Mouse (Mus musculus): ENCODE results near the gene Acap2.

DNA sequence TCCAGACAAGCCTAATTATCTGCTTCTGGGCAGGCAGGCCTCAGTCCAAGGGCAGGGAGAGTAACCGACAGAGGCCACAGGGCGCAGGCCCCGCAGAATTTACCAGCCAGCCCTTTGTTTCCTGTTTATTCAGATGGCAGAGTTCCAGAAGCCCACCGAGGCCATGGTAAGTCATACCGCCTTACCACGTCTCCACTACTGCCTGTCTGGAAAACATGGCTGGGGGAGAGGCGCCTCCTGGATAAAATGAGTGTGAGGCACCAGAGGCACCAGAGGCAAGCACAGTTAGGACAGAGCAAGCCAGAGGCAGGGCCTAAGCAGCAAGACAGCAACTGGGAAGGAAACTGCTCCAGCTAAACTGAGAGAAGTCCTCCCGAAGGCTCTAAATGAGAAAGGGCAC is 65.5 kb downstream of the Acap2 start:
- TF ChIP-seq CTCF (IDR thresholded peaks at IDR 0.05; ENCODE audit: low read depth, low read length), result no peak
- TF ChIP-seq POLR2AphosphoS5 (IDR thresholded peaks at IDR 0.05; ENCODE audit: insufficient replicate concordance, low read depth, low read length), result no peak

Measured in G1E (cell line).